Mouse (Mus musculus): ENCODE data around the gene Xaf1.

Gene Xaf1

GRCm38 (mm10) chr11:72301334-72301733 is at the start of gene Xaf1:
Xaf1 (plus strand) TSS chr11:72301629.
- no peak for ATAC-seq (ENCODE audit: insufficient number of reproducible peaks, low FRiP score, low TSS enrichment)

DNA sequence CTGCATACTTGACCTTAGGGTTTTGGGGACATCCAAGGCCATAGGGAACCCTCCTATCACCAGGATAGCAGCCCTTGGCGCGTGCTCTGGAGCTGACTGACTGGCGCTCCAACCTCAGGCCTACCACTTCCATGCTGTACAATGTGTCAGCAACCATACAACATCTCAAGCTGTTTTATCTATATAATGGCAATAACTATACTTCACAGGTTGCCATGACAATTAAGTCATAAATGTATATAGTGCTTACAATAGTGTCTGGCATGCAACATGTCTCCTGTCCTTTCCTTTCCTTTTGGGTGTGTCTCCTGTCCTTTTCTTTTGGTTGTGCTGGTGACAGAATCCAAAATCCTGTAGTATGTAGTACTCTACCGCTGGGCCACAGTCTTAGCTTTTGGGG is 45.8 kb upstream of the Xaf1 start:
- no peak for ATAC-seq (ENCODE audit: insufficient number of reproducible peaks, low FRiP score, low TSS enrichment)

- no peak for ATAC-seq (ENCODE audit: insufficient number of reproducible peaks, low FRiP score, low TSS enrichment)
These were observed 45.0 kb upstream of the Xaf1 start for GRCm38 (mm10) chr11:72256441-72256840.

DNA sequence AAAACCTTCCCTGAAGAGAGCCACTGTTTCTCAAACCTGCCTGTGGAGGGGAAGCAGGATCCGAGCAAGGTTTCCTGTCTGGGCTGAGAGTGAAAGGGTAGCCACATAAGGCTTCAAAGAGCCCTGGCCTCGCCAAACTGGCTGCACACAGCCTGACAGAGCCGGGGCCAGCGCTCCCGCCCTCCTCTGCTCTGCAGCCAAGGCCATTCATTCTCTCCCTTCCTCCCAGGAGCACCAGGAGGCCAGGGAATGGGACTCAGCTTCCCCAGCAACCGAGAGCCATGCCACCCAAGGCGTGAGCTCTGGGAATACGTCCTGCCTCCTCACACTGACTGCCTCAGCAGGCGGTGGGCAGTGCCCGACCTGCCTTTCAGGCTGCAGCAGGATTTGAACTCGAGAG is 35.9 kb upstream of the Xaf1 start:
- ATAC-seq (ENCODE audit: insufficient number of reproducible peaks, low FRiP score, low TSS enrichment): no peak

- ATAC-seq (ENCODE audit: insufficient number of reproducible peaks, low FRiP score, low TSS enrichment): 0 out of 2 replicates have a peak, but pooled peaks have one; percentile 49
These were observed 35.0 kb upstream of the Xaf1 start for GRCm38 (mm10) chr11:72266207-72266959.

DNA sequence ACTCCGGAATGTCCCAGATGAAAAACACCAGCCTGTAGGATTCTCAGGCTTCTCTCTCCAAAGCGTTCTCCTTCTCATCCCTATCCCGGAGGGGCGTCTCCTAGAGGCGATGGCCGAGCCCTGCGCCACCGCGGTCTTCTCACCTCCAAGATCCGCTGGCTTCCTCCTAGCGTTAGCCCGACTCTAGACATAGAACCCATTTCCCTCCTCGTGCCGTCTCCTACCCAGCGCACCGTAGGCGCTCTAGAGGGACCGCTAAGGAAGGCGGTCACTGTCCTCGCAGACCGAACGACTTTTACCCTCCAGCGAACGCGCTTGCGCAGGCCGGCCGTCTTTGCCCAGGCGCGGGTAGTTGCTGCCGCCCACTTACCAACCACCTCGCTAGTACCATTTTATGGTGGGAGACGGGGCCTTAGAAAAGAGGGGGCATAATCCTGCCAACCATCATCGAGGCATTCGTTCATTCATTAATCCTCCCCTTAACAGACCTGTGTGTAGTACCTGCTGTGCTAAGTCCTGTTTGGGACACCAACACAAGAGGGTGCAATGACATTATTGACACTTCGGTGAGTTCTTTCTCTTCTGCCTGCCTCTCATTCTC is 34.4 kb upstream of the Xaf1 start, which contains the start of gene Slc13a5:
Slc13a5 (minus strand) TSS at position 263 of the 601 bp plus-strand sequence.
- ATAC-seq (ENCODE audit: insufficient number of reproducible peaks, low FRiP score, low TSS enrichment): no peak

DNA sequence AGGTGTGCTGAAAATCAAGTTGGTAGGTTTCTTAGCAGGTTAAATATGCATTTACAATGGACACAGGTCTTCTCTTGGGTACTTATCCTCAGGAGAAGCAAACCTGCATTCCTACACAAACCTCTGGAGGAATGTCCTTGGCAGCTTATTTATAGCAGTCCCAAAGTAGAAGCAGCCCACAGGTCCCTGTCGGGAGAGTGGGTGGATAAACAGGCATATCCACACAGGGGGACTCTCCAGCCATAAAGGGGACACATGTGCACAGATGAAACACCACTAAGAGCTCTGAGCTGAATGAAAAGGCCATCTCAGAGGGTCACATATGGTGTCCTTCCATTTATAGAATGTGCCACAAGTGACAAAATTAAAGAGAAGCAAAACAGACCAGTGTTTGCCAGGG is 29.7 kb upstream of the Xaf1 start:
- no peak for ATAC-seq (ENCODE audit: insufficient number of reproducible peaks, low FRiP score, low TSS enrichment)

- no peak for ATAC-seq (ENCODE audit: insufficient number of reproducible peaks, low FRiP score, low TSS enrichment)
These were observed 28.1 kb upstream of the Xaf1 start for GRCm38 (mm10) chr11:72273341-72273740.

DNA sequence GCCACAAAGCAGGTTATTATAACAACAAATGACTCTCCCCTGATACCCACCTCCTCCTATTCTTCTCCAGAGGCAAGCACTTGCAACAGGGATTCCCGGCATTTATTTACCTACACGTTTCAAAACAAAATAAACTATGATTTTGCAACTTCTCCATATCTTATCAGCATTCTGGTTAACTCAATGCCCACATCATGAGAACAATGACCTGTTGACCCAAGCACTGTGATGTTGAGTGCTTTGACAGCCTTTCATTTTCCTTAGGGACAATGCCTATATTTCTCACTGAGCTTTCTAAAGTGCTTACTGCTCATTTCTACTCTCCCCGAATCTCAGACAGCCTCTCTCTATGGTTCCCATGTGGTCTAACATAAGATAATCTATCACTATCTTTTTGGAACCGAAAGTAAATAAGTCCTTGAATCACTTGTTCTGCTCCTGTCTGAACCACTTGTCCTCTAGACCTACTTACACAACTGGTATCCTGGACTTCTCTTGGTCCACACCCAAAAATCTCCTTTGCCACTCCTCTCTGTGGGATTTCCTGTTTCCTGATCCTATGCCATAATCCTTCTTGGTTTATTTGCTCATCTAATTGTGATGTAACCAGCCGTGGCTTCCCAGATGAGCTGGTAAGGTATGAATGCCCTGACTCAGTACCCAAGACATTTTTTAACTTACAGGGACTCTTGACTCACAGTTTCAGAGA is 20.1 kb upstream of the Xaf1 start:
- ATAC-seq (ENCODE audit: insufficient number of reproducible peaks, low FRiP score, low TSS enrichment): no peak

GRCm38 (mm10) chr11:72281852-72282400 is 19.5 kb upstream of the Xaf1 start:
- ATAC-seq (ENCODE audit: insufficient number of reproducible peaks, low FRiP score, low TSS enrichment): no peak

- no peak for ATAC-seq (ENCODE audit: insufficient number of reproducible peaks, low FRiP score, low TSS enrichment)
These were observed 17.8 kb upstream of the Xaf1 start for GRCm38 (mm10) chr11:72283486-72284224.

GRCm38 (mm10) chr11:72284532-72285182 is 16.8 kb upstream of the Xaf1 start:
- ATAC-seq (ENCODE audit: insufficient number of reproducible peaks, low FRiP score, low TSS enrichment): no peak

GRCm38 (mm10) chr11:72285971-72286480 is 15.4 kb upstream of the Xaf1 start:
- no peak for ATAC-seq (ENCODE audit: insufficient number of reproducible peaks, low FRiP score, low TSS enrichment)

DNA sequence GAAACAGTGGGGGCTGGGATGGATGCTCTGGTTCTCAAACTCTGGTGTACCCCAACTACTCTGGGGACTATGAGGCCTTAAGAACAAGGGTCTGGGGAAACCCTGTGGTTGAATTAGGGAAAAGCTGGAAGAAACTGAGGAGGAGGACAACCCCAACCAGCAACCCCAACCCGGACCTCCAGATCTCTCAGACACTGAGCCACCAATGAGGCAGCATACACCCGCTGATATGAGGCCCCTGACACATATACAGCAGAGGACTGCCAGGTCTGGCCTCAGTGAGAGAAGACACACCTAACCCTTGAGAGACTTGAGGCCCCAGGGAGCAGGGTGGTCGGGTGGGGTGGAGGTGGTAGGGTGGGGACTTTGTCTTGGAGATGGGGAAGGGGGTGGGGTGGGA is 14.8 kb upstream of the Xaf1 start:
- ATAC-seq (ENCODE audit: insufficient number of reproducible peaks, low FRiP score, low TSS enrichment): no peak

GRCm38 (mm10) chr11:72287126-72287525 is 14.3 kb upstream of the Xaf1 start:
- ATAC-seq (ENCODE audit: insufficient number of reproducible peaks, low FRiP score, low TSS enrichment): no peak

DNA sequence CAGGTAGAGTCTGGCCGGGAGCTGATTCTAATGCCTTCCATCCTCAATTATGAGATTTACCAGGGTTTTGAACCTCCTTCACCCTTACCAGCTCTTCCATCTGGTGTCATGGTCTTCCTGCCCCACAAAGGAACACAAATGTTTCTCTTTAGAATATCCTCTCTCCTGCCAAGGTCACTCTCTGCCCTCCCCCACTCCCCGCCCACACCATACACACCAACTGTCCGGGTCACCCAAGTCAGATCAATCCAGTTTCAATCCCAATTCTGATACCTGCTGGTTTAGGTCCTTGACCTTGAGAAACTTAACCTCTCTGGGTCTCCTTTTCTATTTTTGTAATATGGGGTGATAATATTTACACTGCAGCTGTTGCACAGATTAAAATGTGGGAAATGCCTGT is 13.9 kb upstream of the Xaf1 start:
- ATAC-seq (ENCODE audit: insufficient number of reproducible peaks, low FRiP score, low TSS enrichment): no peak

- ATAC-seq (ENCODE audit: insufficient number of reproducible peaks, low FRiP score, low TSS enrichment): no peak
These were observed 8.3 kb upstream of the Xaf1 start for GRCm38 (mm10) chr11:72293116-72293515.

GRCm38 (mm10) chr11:72302230-72302629 is 801 bp downstream of the Xaf1 start:
- no peak; the same call in 1 of the 2 replicates for ATAC-seq (ENCODE audit: insufficient number of reproducible peaks, low FRiP score, low TSS enrichment)

- ATAC-seq (ENCODE audit: insufficient number of reproducible peaks, low FRiP score, low TSS enrichment): no peak
These were observed 6.0 kb downstream of the Xaf1 start for GRCm38 (mm10) chr11:72307461-72307860.

DNA sequence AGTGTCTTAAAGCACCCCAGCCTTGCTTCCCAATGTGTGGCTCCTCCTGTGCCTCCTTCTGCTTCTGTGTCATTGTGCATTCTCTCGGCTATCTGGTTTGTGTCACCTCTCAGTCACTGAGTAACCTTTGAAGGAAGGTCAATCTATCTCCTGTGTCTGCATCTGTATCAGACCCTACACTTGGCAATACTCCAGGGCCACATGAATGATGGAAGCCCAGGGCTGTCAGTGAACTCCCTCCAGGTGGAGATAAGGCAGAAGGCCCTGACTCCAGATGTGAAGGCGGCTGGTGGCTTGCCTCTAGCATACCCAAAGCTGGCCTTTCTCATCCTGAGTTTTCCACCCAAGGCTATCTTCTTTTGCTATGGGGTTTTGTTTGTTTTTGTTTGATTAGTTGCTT is 7.6 kb downstream of the Xaf1 start:
- ATAC-seq (ENCODE audit: insufficient number of reproducible peaks, low FRiP score, low TSS enrichment): no peak
